Mouse (Mus musculus) left cerebral cortex, postnatal 25 days (tissue): ENCODE measurements around the gene Poll. TPM values are rescaled to one million over a fixed set of nuclear protein-coding genes. Genes with fewer than 3 reads are reported as not detected.

Source experiments
- DNase-seq, 2 experiments: peaks; one replicate each; pipeline ENCODE4 v3.0.0; 2022; ENCODE audit warnings: low spot score in 2 of 2, mixed read lengths in 1 of 2
- intact Hi-C: fragments of 180-260 bp; cut with DNase I; formaldehyde crosslinking; loops from one replicate; pipeline ENCODE4 v1.15.1; 2025
- total RNA-seq, 2 experiments: library from RNA; stranded (reverse); gene quantifications; 2 replicates each; pipeline ENCODE4 v1.2.3; 2021

Gene Poll
- total RNA-seq = 1 to 10 TPM; 8.6 to 8.7 TPM

- intact Hi-C loops = no loop called here
- DNase-seq = peak; percentile 83 to 91
Measured at GRCm38 (mm10) chr19:45560153-45560890, at the start of gene Poll, which contains the start of gene Gm17018. Poll (minus strand) TSS chr19:45560531. Gm17018 (plus strand) TSS chr19:45560615.

GRCm38 (mm10) chr19:45608648-45609339 is 48.5 kb upstream of the Poll start:
- DNase-seq = no peak
- intact Hi-C loops = no loop called here

GRCm38 (mm10) chr19:45607479-45607878 is 47.1 kb upstream of the Poll start:
- no peak for DNase-seq
- intact Hi-C loops = no loop called here

- DNase-seq = no peak
- intact Hi-C loops = no loop called here
Measured at GRCm38 (mm10) chr19:45606701-45607100, 46.4 kb upstream of the Poll start.

GRCm38 (mm10) chr19:45602606-45603005 is 42.3 kb upstream of the Poll start:
- intact Hi-C loops = no loop called here
- DNase-seq = no peak

- intact Hi-C loops = no loop called here
- no peak for DNase-seq
Measured at GRCm38 (mm10) chr19:45597106-45597505, 36.8 kb upstream of the Poll start.

GRCm38 (mm10) chr19:45596434-45596833 is 36.1 kb upstream of the Poll start:
- intact Hi-C loops = no loop called here
- no peak for DNase-seq

GRCm38 (mm10) chr19:45596019-45596418 is 35.7 kb upstream of the Poll start:
- intact Hi-C loops = no loop called here
- peak in 1 of 2 experiments; percentile 39 for DNase-seq

- intact Hi-C loops = no loop called here
- DNase-seq = no peak
Measured at GRCm38 (mm10) chr19:45595481-45595880, 35.1 kb upstream of the Poll start.

GRCm38 (mm10) chr19:45594079-45594478 is 33.7 kb upstream of the Poll start:
- intact Hi-C loops = no loop called here
- DNase-seq = no peak

GRCm38 (mm10) chr19:45592916-45593315 is 32.6 kb upstream of the Poll start:
- DNase-seq = no peak
- intact Hi-C loops = no loop called here

- peak in 1 of 2 experiments; percentile 30 for DNase-seq
- intact Hi-C loops = no loop called here
Measured at GRCm38 (mm10) chr19:45591704-45592103, 31.4 kb upstream of the Poll start.

GRCm38 (mm10) chr19:45589761-45590160 is 29.4 kb upstream of the Poll start:
- DNase-seq = no peak
- intact Hi-C loops = no loop called here

GRCm38 (mm10) chr19:45587509-45588292 is 27.4 kb upstream of the Poll start:
- no peak for DNase-seq
- intact Hi-C loops = no loop called here

GRCm38 (mm10) chr19:45586850-45587249 is 26.5 kb upstream of the Poll start:
- DNase-seq = no peak
- intact Hi-C loops = no loop called here

GRCm38 (mm10) chr19:45584856-45585620 is 24.7 kb upstream of the Poll start:
- intact Hi-C loops = no loop called here

GRCm38 (mm10) chr19:45583136-45583535 is 22.8 kb upstream of the Poll start:
- intact Hi-C loops = no loop called here
- DNase-seq = no peak

More at GRCm38 (mm10) chr19:45584856-45585620, 24.7 kb upstream of the Poll start:
- no peak for DNase-seq

- intact Hi-C loops = no loop called here
- DNase-seq = no peak
Measured at GRCm38 (mm10) chr19:45582161-45582560, 21.8 kb upstream of the Poll start.

- intact Hi-C loops = no loop called here
- DNase-seq = peak in 1 of 2 experiments; percentile 43
Measured at GRCm38 (mm10) chr19:45581257-45581656, 20.9 kb upstream of the Poll start.

GRCm38 (mm10) chr19:45580235-45580634 is 19.9 kb upstream of the Poll start:
- intact Hi-C loops = no loop called here

More at GRCm38 (mm10) chr19:45580235-45580634, 19.9 kb upstream of the Poll start:
- DNase-seq = no peak
